Mouse (Mus musculus) embryonic facial prominence, embryonic 10.5 days (tissue): ENCODE data around the gene BC003965. TPM values are rescaled to one million over a fixed set of nuclear protein-coding genes. Genes with fewer than 3 reads are reported as not detected.

Source experiments
- DNase-seq: peaks from one replicate; pipeline ENCODE4 v3.0.0-alpha.2; 2017; ENCODE audit warnings: low spot score
- H3K27ac ChIP-seq: fragments of 300-500 bp; sonication (generic); replicated peaks from 2 replicates; pipeline ENCODE4 v1.5.1; 2016; ENCODE audit warnings: mild to moderate bottlenecking
- H3K27me3 ChIP-seq: fragments of 300-500 bp; sonication (generic); replicated peaks from 2 replicates; pipeline ENCODE4 v1.6.1; 2016; ENCODE audit warnings: low read depth, mild to moderate bottlenecking; ENCODE audit not compliant: poor library complexity, severe bottlenecking
- H3K36me3 ChIP-seq: fragments of 300-500 bp; sonication (generic); replicated peaks from 2 replicates; pipeline ENCODE4 v1.6.1; 2016; ENCODE audit warnings: mild to moderate bottlenecking, moderate library complexity
- H3K4me1 ChIP-seq: fragments of 300-500 bp; sonication (generic); 2 replicates; pipeline ENCODE4 v1.6.1; 2016
- H3K4me3 ChIP-seq: fragments of 300-500 bp; sonication (generic); 2 replicates; pipeline ENCODE4 v1.5.1; 2016; ENCODE audit warnings: mild to moderate bottlenecking, moderate library complexity
- H3K9me3 ChIP-seq: fragments of 300-500 bp; sonication (generic); 2 replicates; pipeline ENCODE4 v1.6.1; 2016; ENCODE audit warnings: mild to moderate bottlenecking
- WGBS: fragments of 180-500 bp; shearing (Covaris S2); methylation state at CpG from one replicate; pipeline ENCODE4 v1.1.7; 2016; 5-methylcytosine and 5-hydroxymethylcytosine counted together
- polyA plus RNA-seq: library from polyadenylated mRNA; unstranded; fragments of >200 nt; fragmentation: Nextera tagmentation; extraction: Ambion mirVana; gene quantifications from 2 replicates; pipeline ENCODE4 v1.2.1, GENCODE M21; 2016

BC003965 gene
- 35.5 and 36.9 TPM in 2 replicates for polyA plus RNA-seq

- under 1% methylated on average over 50 of the region's 50 CpGs for WGBS
- H3K27ac ChIP-seq = peak within 1 kb of the TSS; percentile 90
Measured at GRCm38 (mm10) chr17:25184129-25184691, at the start of gene BC003965. Gene BC003965, plus strand, starts transcription at chr17:25184554.

GRCm38 (mm10) chr17:25135622-25136021 lies 48.7 kb upstream of the BC003965 start:
- no peaks in the 10 kb centered on the region for H3K27me3 ChIP-seq
- H3K4me1 ChIP-seq = peaks cover 16% of the 10 kb centered on the region
- no peak overlapping the region for H3K4me3 ChIP-seq
- no peak overlapping the region for H3K27ac ChIP-seq
- peaks cover 11% of the 10 kb centered on the region for H3K36me3 ChIP-seq
- DNase-seq = no peak
- H3K9me3 ChIP-seq = no peaks in the 10 kb centered on the region
- WGBS = 89% methylated on average over 6 of the region's 6 CpGs

More at GRCm38 (mm10) chr17:25184129-25184691, at the start of gene BC003965:
- Histone ChIP-seq H3K36me3 (peaks cover 10% of the 10 kb centered on the region), H3K27me3 (peaks cover 10% of the 10 kb centered on the region), H3K4me1 (peaks cover 45% of the 10 kb centered on the region), H3K4me3 (peak within 1 kb of the TSS; percentile 97), H3K9me3 (no peaks in the 10 kb centered on the region)
- DNase-seq = peak; percentile 97

- Histone ChIP-seq H3K27me3 (no peaks in the 10 kb centered on the region), H3K9me3 (no peaks in the 10 kb centered on the region), H3K4me3 (no peak overlapping the region), H3K4me1 (peaks cover 10% of the 10 kb centered on the region), H3K27ac (no peak overlapping the region), H3K36me3 (peaks cover 27% of the 10 kb centered on the region)
- no peak for DNase-seq
- WGBS = 96% methylated on average over 1 of the region's 1 CpGs
Measured at GRCm38 (mm10) chr17:25138803-25139202, 45.6 kb upstream of the BC003965 start.

- H3K4me3 ChIP-seq = no peak overlapping the region
- H3K36me3 ChIP-seq = peaks cover 37% of the 10 kb centered on the region
- no peaks in the 10 kb centered on the region for H3K4me1 ChIP-seq
- H3K27ac ChIP-seq = no peak overlapping the region
- no peaks in the 10 kb centered on the region for H3K27me3 ChIP-seq
- 76% methylated on average over 4 of the region's 4 CpGs for WGBS
- H3K9me3 ChIP-seq = no peaks in the 10 kb centered on the region
- peak; percentile 16 for DNase-seq
Measured at GRCm38 (mm10) chr17:25139960-25140359, 44.4 kb upstream of the BC003965 start.

GRCm38 (mm10) chr17:25162161-25162560 lies 22.2 kb upstream of the BC003965 start, which contains the start of gene Ccdc154:
Gene Ccdc154, plus strand, starts transcription at chr17:25162461.
- H3K9me3 ChIP-seq = no peaks in the 10 kb centered on the region
- no peak within 1 kb of the TSS for H3K27ac ChIP-seq
- WGBS = 83% methylated on average over 1 of the region's 1 CpGs
- H3K4me1 ChIP-seq = no peaks in the 10 kb centered on the region
- no peak for DNase-seq
- peaks cover 50% of the 10 kb centered on the region for H3K36me3 ChIP-seq
- no peak within 1 kb of the TSS for H3K4me3 ChIP-seq
- no peaks in the 10 kb centered on the region for H3K27me3 ChIP-seq

- 78% methylated on average over 7 of the region's 7 CpGs for WGBS
- H3K36me3 ChIP-seq = peaks cover 38% of the 10 kb centered on the region
- H3K27me3 ChIP-seq = no peaks in the 10 kb centered on the region
- no peak overlapping the region for H3K27ac ChIP-seq
- no peaks in the 10 kb centered on the region for H3K4me1 ChIP-seq
- no peaks in the 10 kb centered on the region for H3K9me3 ChIP-seq
- no peak for DNase-seq
- no peak overlapping the region for H3K4me3 ChIP-seq
Measured at GRCm38 (mm10) chr17:25163387-25163786, 21.0 kb upstream of the BC003965 start.

- H3K9me3 ChIP-seq = no peaks in the 10 kb centered on the region
- peaks cover 25% of the 10 kb centered on the region for H3K36me3 ChIP-seq
- H3K4me1 ChIP-seq = no peaks in the 10 kb centered on the region
- no peak for DNase-seq
- no peak overlapping the region for H3K4me3 ChIP-seq
- H3K27ac ChIP-seq = no peak overlapping the region
- no peaks in the 10 kb centered on the region for H3K27me3 ChIP-seq
- WGBS = 86% methylated on average over 3 of the region's 3 CpGs
Measured at GRCm38 (mm10) chr17:25164770-25165169, 19.6 kb upstream of the BC003965 start.

- Histone ChIP-seq H3K36me3 (peaks cover 12% of the 10 kb centered on the region), H3K4me1 (no peaks in the 10 kb centered on the region), H3K27me3 (no peaks in the 10 kb centered on the region), H3K27ac (no peak overlapping the region), H3K4me3 (no peak overlapping the region), H3K9me3 (no peaks in the 10 kb centered on the region)
- DNase-seq = no peak
- 74% methylated on average over 6 of the region's 6 CpGs for WGBS
Measured at GRCm38 (mm10) chr17:25165970-25166671, 18.2 kb upstream of the BC003965 start.

GRCm38 (mm10) chr17:25169706-25170105 lies 14.6 kb upstream of the BC003965 start:
- Histone ChIP-seq H3K27me3 (no peaks in the 10 kb centered on the region), H3K4me1 (no peaks in the 10 kb centered on the region), H3K9me3 (no peaks in the 10 kb centered on the region), H3K36me3 (no peaks in the 10 kb centered on the region), H3K4me3 (no peak overlapping the region), H3K27ac (no peak overlapping the region)
- 89% methylated on average over 2 of the region's 2 CpGs for WGBS
- DNase-seq = no peak

- H3K27ac ChIP-seq = no peak overlapping the region
Measured at GRCm38 (mm10) chr17:25172558-25172957, 11.8 kb upstream of the BC003965 start.

GRCm38 (mm10) chr17:25175411-25175810 lies 8.9 kb upstream of the BC003965 start, which contains the start of gene Gm38655:
Gene Gm38655, minus strand, starts transcription at chr17:25175471.
- no peaks in the 10 kb centered on the region for H3K36me3 ChIP-seq
- peaks cover 14% of the 10 kb centered on the region for H3K4me1 ChIP-seq
- H3K4me3 ChIP-seq = no peak within 1 kb of the TSS
- no peaks in the 10 kb centered on the region for H3K9me3 ChIP-seq
- H3K27me3 ChIP-seq = 0 out of 2 replicates have a peak, but pooled peaks cover 5% of the 10 kb centered on the region
- WGBS = 65% methylated on average over 9 of the region's 9 CpGs
- no peak within 1 kb of the TSS for H3K27ac ChIP-seq
- DNase-seq = no peak

More at GRCm38 (mm10) chr17:25172558-25172957, 11.8 kb upstream of the BC003965 start:
- Histone ChIP-seq H3K4me1 (peaks cover 10% of the 10 kb centered on the region; the same call in 1 of the 2 replicates), H3K36me3 (no peaks in the 10 kb centered on the region), H3K9me3 (no peaks in the 10 kb centered on the region), H3K4me3 (no peak overlapping the region), H3K27me3 (0 out of 2 replicates have a peak, but pooled peaks cover under 1% of the 10 kb centered on the region)
- no peak for DNase-seq
- WGBS = 88% methylated on average over 3 of the region's 3 CpGs

- Histone ChIP-seq H3K27me3 (peaks cover 10% of the 10 kb centered on the region), H3K27ac (peak overlapping the region; percentile 90; the same call in 1 of the 2 replicates), H3K4me1 (peaks cover 40% of the 10 kb centered on the region), H3K36me3 (peaks cover 10% of the 10 kb centered on the region), H3K9me3 (no peaks in the 10 kb centered on the region), H3K4me3 (peak overlapping the region; percentile 97)
- DNase-seq = no peak
Measured at GRCm38 (mm10) chr17:25183232-25183631, 1.1 kb upstream of the BC003965 start.

- DNase-seq = no peak
- peak overlapping the region; percentile 97 for H3K4me3 ChIP-seq
- peak overlapping the region; percentile 90 for H3K27ac ChIP-seq
- H3K4me1 ChIP-seq = peaks cover 53% of the 10 kb centered on the region
- no peaks in the 10 kb centered on the region for H3K9me3 ChIP-seq
- peaks cover 10% of the 10 kb centered on the region for H3K27me3 ChIP-seq
- H3K36me3 ChIP-seq = peaks cover 10% of the 10 kb centered on the region
- WGBS = 8% methylated on average over 17 of the region's 17 CpGs
Measured at GRCm38 (mm10) chr17:25184961-25185360, 607 bp downstream of the BC003965 start.
